Mouse (Mus musculus): ENCODE results near the gene Tcirg1.

DNA sequence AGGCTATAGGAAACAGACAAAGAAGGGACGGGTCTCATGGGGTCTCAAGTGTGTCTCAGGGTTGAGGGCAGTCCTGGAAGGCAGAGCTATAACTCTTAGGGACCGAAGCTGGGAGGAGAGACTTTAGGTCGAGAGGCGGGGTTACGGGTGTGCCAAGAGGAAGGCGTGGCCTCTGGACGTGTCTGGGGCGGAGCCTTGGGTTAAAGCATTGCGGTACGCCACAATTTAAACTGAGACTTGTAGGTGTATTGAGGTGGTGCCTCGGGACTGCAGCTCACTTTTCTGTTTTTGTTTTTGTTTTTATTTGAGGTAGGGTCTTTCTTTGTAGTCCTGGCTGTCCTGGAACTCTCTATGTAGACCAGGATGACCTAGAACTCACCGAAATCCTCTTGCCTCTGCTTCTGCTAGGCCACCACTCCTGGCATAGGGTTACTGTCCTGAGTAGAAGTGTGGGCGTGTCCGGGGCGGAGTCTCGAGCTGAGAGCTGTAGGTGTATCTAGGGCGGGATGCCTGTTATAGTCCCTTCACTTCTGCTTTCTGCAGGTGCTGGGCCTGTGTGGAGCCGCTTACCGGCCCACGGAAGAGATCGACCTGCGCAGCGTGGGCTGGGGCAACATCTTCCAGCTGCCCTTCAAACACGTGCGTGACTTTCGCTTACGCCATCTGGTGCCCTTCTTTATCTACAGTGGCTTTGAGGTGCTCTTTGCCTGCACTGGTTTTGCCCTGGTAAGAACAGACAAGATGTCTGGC is 36.2 kb upstream of the Tcirg1 start:
- TF ChIP-seq CTCF (conservative IDR thresholded peaks at IDR 0.05; ENCODE audit: low read length): no peak
- no peak for TF ChIP-seq NANOG (IDR thresholded peaks at IDR 0.05; ENCODE audit: borderline replicate concordance, low read length)
